Mouse (Mus musculus): ENCODE measurements around the gene Olfr1274-ps.

DNA sequence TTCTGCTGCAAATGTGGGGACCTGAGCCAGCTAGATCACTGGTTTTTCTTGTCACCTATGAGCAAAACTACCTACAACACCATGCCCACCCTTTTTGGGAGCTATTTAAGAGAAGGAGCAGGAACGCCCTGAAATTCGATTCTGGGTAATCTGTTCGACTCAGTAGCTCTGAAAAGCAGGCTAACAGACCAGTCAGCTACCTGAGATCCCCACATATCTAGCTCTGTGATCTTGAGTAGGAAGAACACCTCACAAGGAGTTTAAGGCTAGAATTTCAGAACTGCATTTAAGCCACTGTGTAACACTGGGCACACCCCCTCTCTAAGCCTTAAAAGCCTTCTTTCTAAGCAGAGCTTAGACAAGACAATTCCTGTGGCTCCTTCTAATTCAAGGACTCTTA is 53.9 kb downstream of the Olfr1274-ps start:
- TF ChIP-seq CTCF (IDR thresholded peaks at IDR 0.05; ENCODE audit: low read depth) (no peak), EP300 (IDR thresholded peaks at IDR 0.05; ENCODE audit: low read depth) (no peak)

All from liver, postnatal 0 days (tissue).